Mouse (Mus musculus): ENCODE data around the gene Akr1b8.
"Not testable (repeated sequence)": the region's sequence is repeated elsewhere in the genome, so short reads cannot be mapped to it uniquely, and the experiment has no call there.

- TF ChIP-seq CTCF (IDR thresholded peaks at IDR 0.05); EP300 (IDR thresholded peaks at IDR 0.05; ENCODE audit: insufficient read depth, low read depth, low read length); POLR2A (IDR thresholded peaks at IDR 0.05; ENCODE audit: insufficient read depth, low read depth, low read length): not testable (repeated sequence)
These were observed 59.5 kb downstream of the Akr1b8 start for GRCm38 (mm10) chr6:34413386-34413785.

All from heart, adult 2 months (tissue).